Mouse (Mus musculus) MEL (cell line): ENCODE measurements around the gene Gstcd. TPM values are rescaled to one million over a fixed set of nuclear protein-coding genes. Genes with fewer than 3 reads are reported as not detected.

Experiments
- DNase-seq: peaks from one replicate; pipeline ENCODE4 v3.0.0; 2011; ENCODE audit warnings: low read depth, low spot score
- H3K27ac ChIP-seq: 2 replicates; pipeline ENCODE4 v1.5.1; 2012; ENCODE audit warnings: low read depth, mild to moderate bottlenecking, control low read depth, low read length, moderate library complexity; ENCODE audit not compliant: control insufficient read depth
- H3K27me3 ChIP-seq, 2 experiments: fragments of 150-350 bp in 1 of 2; sonication (generic) in 1 of 2; 2 replicates each; pipeline ENCODE4 v1.6.1; 2012; ENCODE audit warnings: low read length in 2 of 2, mild to moderate bottlenecking in 2 of 2, improper control_type of control experiment in 1 of 2, moderate library complexity in 1 of 2; ENCODE audit not compliant: insufficient read depth in 2 of 2, control insufficient read depth in 1 of 2
- H3K36me3 ChIP-seq, 2 experiments: 2 replicates each; pipeline ENCODE4 v1.6.1; 2012 to 2014; ENCODE audit warnings: low read length in 2 of 2, improper control_type of control experiment in 1 of 2, inconsistent platforms in 1 of 2, mild to moderate bottlenecking in 1 of 2; ENCODE audit not compliant: insufficient read depth in 2 of 2, control insufficient read depth in 1 of 2
- H3K4me1 ChIP-seq, 2 experiments: fragments of 150-350 bp in 1 of 2; sonication (generic) in 1 of 2; 2 replicates each; pipeline ENCODE4 v1.6.1; 2012; ENCODE audit warnings: low read length in 2 of 2, improper control_type of control experiment in 1 of 2, mild to moderate bottlenecking in 1 of 2; ENCODE audit not compliant: insufficient read depth in 2 of 2, control insufficient read depth in 1 of 2
- H3K4me3 ChIP-seq, 2 experiments: fragments of 150-350 bp in 1 of 2; sonication (generic) in 1 of 2; 2 replicates each; pipeline ENCODE4 v1.5.1; 2012; ENCODE audit warnings: low read depth in 2 of 2, low read length in 2 of 2, mild to moderate bottlenecking in 2 of 2, moderate library complexity in 2 of 2, control low read depth in 1 of 2, improper control_type of control experiment in 1 of 2; ENCODE audit not compliant: control insufficient read depth in 1 of 2, insufficient read depth in 1 of 2
- H3K79me2 ChIP-seq: 2 replicates; pipeline ENCODE4 v1.6.1; 2012; ENCODE audit warnings: mild to moderate bottlenecking, low read length, moderate library complexity; ENCODE audit not compliant: control insufficient read depth, poor library complexity, insufficient read depth
- H3K9ac ChIP-seq: 2 replicates; pipeline ENCODE4 v1.6.1; 2012; ENCODE audit warnings: low read depth, mild to moderate bottlenecking, control low read depth, low read length, moderate library complexity; ENCODE audit not compliant: control insufficient read depth, poor library complexity, severe bottlenecking
- H3K9me3 ChIP-seq: fragments of 150-350 bp; sonication (generic); replicated peaks from 2 replicates; pipeline ENCODE4 v1.6.1; 2012; ENCODE audit warnings: mild to moderate bottlenecking, low read length, improper control_type of control experiment, moderate library complexity; ENCODE audit not compliant: insufficient read depth
- BHLHE40 ChIP-seq: IDR thresholded peaks from 2 replicates; pipeline ENCODE4 v1.6.1; 2012; ENCODE audit warnings: low read depth, mild to moderate bottlenecking, inconsistent platforms, low read length, improper control_type of control experiment, borderline replicate concordance
- CHD1 ChIP-seq: IDR thresholded peaks from 2 replicates; pipeline ENCODE4 v1.6.1; 2012; ENCODE audit warnings: low read depth, mild to moderate bottlenecking, inconsistent platforms, low read length, improper control_type of control experiment
- CHD2 ChIP-seq: IDR thresholded peaks from 2 replicates; pipeline ENCODE4 v1.6.1; 2011; ENCODE audit warnings: low read length, improper control_type of control experiment
- E2F4 ChIP-seq: IDR thresholded peaks from 2 replicates; pipeline ENCODE4 v1.6.1; 2011; ENCODE audit warnings: low read depth, low read length, improper control_type of control experiment, borderline replicate concordance
- ETS1 ChIP-seq: IDR thresholded peaks from 2 replicates; pipeline ENCODE4 v1.6.1; 2012; ENCODE audit warnings: low read depth, mild to moderate bottlenecking, inconsistent platforms, low read length, improper control_type of control experiment, moderate library complexity
- HCFC1 ChIP-seq: IDR thresholded peaks from 2 replicates; pipeline ENCODE4 v1.6.1; 2012; ENCODE audit warnings: low read depth, mild to moderate bottlenecking, inconsistent platforms, low read length, improper control_type of control experiment, moderate library complexity
- KAT2A ChIP-seq: conservative IDR thresholded peaks from 2 replicates; pipeline ENCODE4 v1.6.1; 2012; ENCODE audit warnings: low read depth, low read length, improper control_type of control experiment, inconsistent platforms
- MAFK ChIP-seq: IDR thresholded peaks from 2 replicates; pipeline ENCODE4 v1.6.1; 2011; ENCODE audit warnings: low read depth, mild to moderate bottlenecking, low read length, improper control_type of control experiment, borderline replicate concordance
- NELFE ChIP-seq: IDR thresholded peaks from 2 replicates; pipeline ENCODE4 v1.6.1; 2011; ENCODE audit warnings: low read depth, low read length, improper control_type of control experiment
- POLR2A ChIP-seq, 2 experiments: IDR thresholded peaks; 2 replicates each; pipeline ENCODE4 v1.6.1; 2011 to 2012; ENCODE audit warnings: low read length in 2 of 2, mild to moderate bottlenecking in 2 of 2, control low read depth in 1 of 2, improper control_type of control experiment in 1 of 2, low read depth in 1 of 2, moderate library complexity in 1 of 2; ENCODE audit not compliant: control insufficient read depth in 1 of 2, insufficient read depth in 1 of 2, poor library complexity in 1 of 2
- POLR2AphosphoS2 ChIP-seq: IDR thresholded peaks from 2 replicates; pipeline ENCODE4 v1.6.1; 2011; ENCODE audit warnings: low read length, improper control_type of control experiment
- RAD21 ChIP-seq: IDR thresholded peaks from 2 replicates; pipeline ENCODE4 v1.6.1; 2011; ENCODE audit warnings: mild to moderate bottlenecking, low read depth, low read length, improper control_type of control experiment
- RCOR1 ChIP-seq: IDR thresholded peaks from 2 replicates; pipeline ENCODE4 v1.6.1; 2012; ENCODE audit warnings: low read depth, mild to moderate bottlenecking, inconsistent platforms, low read length, improper control_type of control experiment
- SIN3A ChIP-seq: IDR thresholded peaks from 2 replicates; pipeline ENCODE4 v1.6.1; 2012; ENCODE audit warnings: low read length, improper control_type of control experiment, inconsistent platforms
- SMC3 ChIP-seq: IDR thresholded peaks from 2 replicates; pipeline ENCODE4 v1.6.1; 2011; ENCODE audit warnings: low read depth, low read length, improper control_type of control experiment
- TBP ChIP-seq: IDR thresholded peaks from 2 replicates; pipeline ENCODE4 v1.8.0; 2011; ENCODE audit warnings: low read depth, low read length, improper control_type of control experiment
- USF1 ChIP-seq: IDR thresholded peaks from 2 replicates; pipeline ENCODE4 v1.6.1; 2014; ENCODE audit warnings: low read depth, mild to moderate bottlenecking, inconsistent platforms, low read length, improper control_type of control experiment, moderate library complexity
- USF2 ChIP-seq, 2 experiments: IDR thresholded peaks; 2 replicates each; pipeline ENCODE4 v1.6.1; 2011 to 2012; ENCODE audit warnings: improper control_type of control experiment in 2 of 2, low read length in 2 of 2, borderline replicate concordance in 1 of 2, inconsistent platforms in 1 of 2, low read depth in 1 of 2, mild to moderate bottlenecking in 1 of 2; ENCODE audit not compliant: insufficient read depth in 1 of 2
- ZMIZ1 ChIP-seq: IDR thresholded peaks from 2 replicates; pipeline ENCODE4 v1.6.1; 2012; ENCODE audit warnings: low read depth, mild to moderate bottlenecking, inconsistent platforms, low read length, improper control_type of control experiment, moderate library complexity
- ZNF384 ChIP-seq: IDR thresholded peaks from 2 replicates; pipeline ENCODE4 v1.6.1; 2012; ENCODE audit warnings: low read depth, mild to moderate bottlenecking, inconsistent platforms, low read length, improper control_type of control experiment
- polyA plus RNA-seq, 2 experiments: library from polyadenylated mRNA; stranded (reverse) in 1 of 2; unstranded in 1 of 2; fragments of >175 nt in 1 of 2; fragments of >200 nt in 1 of 2; gene quantifications; 2 replicates each; pipeline versions ENCODE4 v1.2.1 to v1.2.4; 2012; ENCODE audit warnings: low replicate concordance in 2 of 2, low read depth in 1 of 2; ENCODE audit not compliant: insufficient read length in 2 of 2, insufficient read depth in 1 of 2, missing spikeins in 1 of 2
- total RNA-seq: library from RNA; depleted of rRNA; stranded (reverse); fragments of 300-350 nt; gene quantifications from 2 replicates; pipeline ENCODE4 v1.2.3, GENCODE M21; 2012

Gstcd gene
- total and polyA plus RNA-seq, 3 experiments, result 15.5 to 19.2 TPM; not detected in 1

DNA sequence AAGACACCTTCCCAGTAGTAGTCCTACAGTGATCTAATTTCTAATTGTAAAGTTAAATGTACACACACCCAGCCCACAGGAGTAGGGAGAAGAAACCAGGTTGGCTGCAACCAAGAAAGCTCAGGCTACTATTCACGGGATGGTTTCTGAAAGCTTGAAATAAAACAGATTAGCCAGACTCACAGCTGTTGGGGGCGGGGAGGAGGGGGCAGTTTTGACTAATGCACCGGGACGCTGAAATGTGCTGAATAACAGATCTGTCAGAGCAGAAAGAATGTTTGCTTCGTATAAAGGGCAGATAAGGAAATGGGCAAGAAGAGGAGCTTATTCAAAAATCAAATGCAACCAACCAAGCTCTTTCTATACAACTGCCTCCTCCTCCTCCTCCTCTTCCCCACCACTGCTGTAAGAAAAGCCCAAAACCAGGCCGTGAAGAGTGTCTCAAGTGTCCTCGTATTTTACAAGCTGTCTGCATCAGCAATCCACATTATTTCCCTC, 143.5 kb downstream of the Gstcd start:
- DNase-seq, result no peak
- no peak for TF ChIP-seq POLR2A (IDR thresholded peaks at IDR 0.05; ENCODE audit: control insufficient read depth in 1 of 2, insufficient read depth in 1 of 2, low read depth in 1 of 2, low read length in 2 of 2, poor library complexity in 1 of 2)
- no peak for TF ChIP-seq ETS1
- TF ChIP-seq, all 39 proteins: peak for 0
- Histone ChIP-seq H3K9me3 (no peaks in the 10 kb centered on the region), H3K27me3 (no peaks in the 10 kb centered on the region; a peak in 1 of 4 replicates), H3K9ac (no peak overlapping the region), H3K4me3 (no peak overlapping the region), H3K36me3 (no peaks in the 10 kb centered on the region), H3K4me1 (no peaks in the 10 kb centered on the region; a peak in 1 of 4 replicates), H3K27ac (no peak overlapping the region), H3K79me2 (no peaks in the 10 kb centered on the region)

DNA sequence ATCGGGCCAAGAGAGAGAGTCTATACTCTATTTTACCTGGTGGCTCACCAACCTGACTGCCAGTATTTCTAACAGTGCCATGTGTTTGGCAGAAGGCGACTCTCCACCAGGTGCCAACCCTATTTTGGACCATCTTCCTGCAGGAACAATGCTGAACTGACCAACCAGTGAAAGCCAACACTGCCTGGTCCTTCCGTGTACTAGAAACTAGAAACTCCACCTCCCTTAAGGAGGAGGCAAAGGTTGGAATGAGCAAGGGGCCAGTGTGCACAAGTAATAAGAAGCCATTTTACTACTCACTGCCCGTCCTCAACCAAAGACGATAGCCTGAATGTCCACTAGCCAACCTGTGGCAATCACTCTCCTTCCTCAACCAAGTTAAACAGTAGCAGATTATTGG, 145.7 kb downstream of the Gstcd start:
- Histone ChIP-seq H3K79me2 (no peaks in the 10 kb centered on the region), H3K27me3 (no peaks in the 10 kb centered on the region), H3K4me1 (no peaks in the 10 kb centered on the region; a peak in 1 of 4 replicates), H3K36me3 (no peaks in the 10 kb centered on the region), H3K9me3 (no peaks in the 10 kb centered on the region), H3K4me3 (no peak overlapping the region), H3K9ac (no peak overlapping the region), H3K27ac (no peak overlapping the region)
- no peak for DNase-seq
- TF ChIP-seq E2F4, result no peak
- TF ChIP-seq ZNF384, result no peak
- no peak for TF ChIP-seq CHD2
- no peak for TF ChIP-seq RAD21
- TF ChIP-seq POLR2AphosphoS2, result no peak
- TF ChIP-seq SIN3A, result no peak
- TF ChIP-seq USF1, result no peak
- TF ChIP-seq MAFK, result no peak
- TF ChIP-seq ZMIZ1, result no peak
- TF ChIP-seq BHLHE40, result no peak
- TF ChIP-seq ETS1, result no peak
- TF ChIP-seq CHD1, result no peak
- TF ChIP-seq KAT2A, result no peak
- no peak for TF ChIP-seq TBP
- no peak for TF ChIP-seq RCOR1
- no peak for TF ChIP-seq USF2 (IDR thresholded peaks at IDR 0.05; ENCODE audit: borderline replicate concordance in 1 of 2, insufficient read depth in 1 of 2, low read depth in 1 of 2, low read length in 2 of 2)
- no peak for TF ChIP-seq HCFC1
- TF ChIP-seq NELFE, result no peak
- no peak for TF ChIP-seq SMC3
